Mouse (Mus musculus): ENCODE measurements around the gene Nrd1. TPM values are rescaled to one million over a fixed set of nuclear protein-coding genes. Genes with fewer than 3 reads are reported as not detected.

Nrd1 gene
- polyA plus RNA-seq, 1 experiment: 57.3 TPM

GRCm38 (mm10) chr4:109079676-109080075 lies 79.2 kb downstream of the Nrd1 start:
- peak; percentile 23 for DNase-seq
- no peak overlapping the region for H3K4me3 ChIP-seq (ENCODE audit: control insufficient read depth, insufficient read depth, low read length)
- H3K27ac ChIP-seq (ENCODE audit: control insufficient read depth, insufficient read depth, low read length): no peak overlapping the region
- H3K27me3 ChIP-seq (ENCODE audit: control insufficient read depth, insufficient read depth, low read length): no peaks in the 10 kb centered on the region
- 57% methylated on average over 3 of the region's 3 CpGs for WGBS
- H3K4me1 ChIP-seq (replicated peaks; ENCODE audit: control insufficient read depth, insufficient read depth, low read length): no peaks in the 10 kb centered on the region
- peaks cover 24% of the 10 kb centered on the region; the same call in 1 of the 2 replicates for H3K36me3 ChIP-seq (ENCODE audit: control insufficient read depth, insufficient read depth, low read length)
- TF ChIP-seq CTCF (IDR thresholded peaks at IDR 0.05; ENCODE audit: borderline replicate concordance, control insufficient read depth, extremely low read depth, insufficient read depth, low read length, poor library complexity) (no peak), POLR2A (IDR thresholded peaks at IDR 0.05; ENCODE audit: control insufficient read depth, extremely low read depth, insufficient read depth, low read length, poor library complexity) (no peak)

- no peak for DNase-seq
- TF ChIP-seq CTCF (IDR thresholded peaks at IDR 0.05; ENCODE audit: borderline replicate concordance, control insufficient read depth, extremely low read depth, insufficient read depth, low read length, poor library complexity): no peak
- TF ChIP-seq POLR2A (IDR thresholded peaks at IDR 0.05; ENCODE audit: control insufficient read depth, extremely low read depth, insufficient read depth, low read length, poor library complexity): no peak
- Histone ChIP-seq H3K27me3 (ENCODE audit: control insufficient read depth, insufficient read depth, low read length) (no peaks in the 10 kb centered on the region), H3K4me1 (replicated peaks; ENCODE audit: control insufficient read depth, insufficient read depth, low read length) (no peaks in the 10 kb centered on the region), H3K36me3 (ENCODE audit: control insufficient read depth, insufficient read depth, low read length) (peaks cover 24% of the 10 kb centered on the region; the same call in 1 of the 2 replicates), H3K4me3 (ENCODE audit: control insufficient read depth, insufficient read depth, low read length) (no peak overlapping the region), H3K27ac (ENCODE audit: control insufficient read depth, insufficient read depth, low read length) (no peak overlapping the region)
- WGBS: 91% methylated on average over 5 of the region's 5 CpGs
Observed at GRCm38 (mm10) chr4:109080118-109080517, 79.7 kb downstream of the Nrd1 start.

GRCm38 (mm10) chr4:109089171-109089570 lies 88.7 kb downstream of the Nrd1 start:
- H3K27me3 ChIP-seq (ENCODE audit: control insufficient read depth, insufficient read depth, low read length): no peaks in the 10 kb centered on the region
- no peak overlapping the region for H3K27ac ChIP-seq (ENCODE audit: control insufficient read depth, insufficient read depth, low read length)
- TF ChIP-seq CTCF (IDR thresholded peaks at IDR 0.05; ENCODE audit: borderline replicate concordance, control insufficient read depth, extremely low read depth, insufficient read depth, low read length, poor library complexity) (no peak), POLR2A (IDR thresholded peaks at IDR 0.05; ENCODE audit: control insufficient read depth, extremely low read depth, insufficient read depth, low read length, poor library complexity) (no peak)
- peaks cover 8% of the 10 kb centered on the region for H3K36me3 ChIP-seq (ENCODE audit: control insufficient read depth, insufficient read depth, low read length)
- no peak overlapping the region for H3K4me3 ChIP-seq (ENCODE audit: control insufficient read depth, insufficient read depth, low read length)
- DNase-seq: no peak
- H3K4me1 ChIP-seq (replicated peaks; ENCODE audit: control insufficient read depth, insufficient read depth, low read length): no peaks in the 10 kb centered on the region
- 94% methylated on average over 5 of the region's 5 CpGs for WGBS

- Histone ChIP-seq H3K27me3 (ENCODE audit: control insufficient read depth, insufficient read depth, low read length) (no peaks in the 10 kb centered on the region), H3K27ac (ENCODE audit: control insufficient read depth, insufficient read depth, low read length) (no peak overlapping the region; the same call in 1 of the 2 replicates), H3K36me3 (ENCODE audit: control insufficient read depth, insufficient read depth, low read length) (peaks cover 8% of the 10 kb centered on the region), H3K4me3 (ENCODE audit: control insufficient read depth, insufficient read depth, low read length) (no peak overlapping the region), H3K4me1 (replicated peaks; ENCODE audit: control insufficient read depth, insufficient read depth, low read length) (no peaks in the 10 kb centered on the region)
- DNase-seq: no peak
- TF ChIP-seq CTCF (IDR thresholded peaks at IDR 0.05; ENCODE audit: borderline replicate concordance, control insufficient read depth, extremely low read depth, insufficient read depth, low read length, poor library complexity) (no peak), POLR2A (IDR thresholded peaks at IDR 0.05; ENCODE audit: control insufficient read depth, extremely low read depth, insufficient read depth, low read length, poor library complexity) (no peak)
- WGBS: 93% methylated on average over 6 of the region's 6 CpGs
Observed at GRCm38 (mm10) chr4:109089999-109090398, 89.5 kb downstream of the Nrd1 start.

- no peak for TF ChIP-seq CTCF (IDR thresholded peaks at IDR 0.05; ENCODE audit: borderline replicate concordance, control insufficient read depth, extremely low read depth, insufficient read depth, low read length, poor library complexity)
- no peak for TF ChIP-seq POLR2A (IDR thresholded peaks at IDR 0.05; ENCODE audit: control insufficient read depth, extremely low read depth, insufficient read depth, low read length, poor library complexity)
- Histone ChIP-seq H3K4me3 (ENCODE audit: control insufficient read depth, insufficient read depth, low read length) (no peak overlapping the region), H3K27ac (ENCODE audit: control insufficient read depth, insufficient read depth, low read length) (no peak overlapping the region), H3K36me3 (ENCODE audit: control insufficient read depth, insufficient read depth, low read length) (no peaks in the 10 kb centered on the region), H3K27me3 (ENCODE audit: control insufficient read depth, insufficient read depth, low read length) (no peaks in the 10 kb centered on the region), H3K4me1 (replicated peaks; ENCODE audit: control insufficient read depth, insufficient read depth, low read length) (no peaks in the 10 kb centered on the region)
- WGBS: 92% methylated on average over 8 of the region's 8 CpGs
- DNase-seq: no peak
Observed at GRCm38 (mm10) chr4:109091241-109091777, 90.9 kb downstream of the Nrd1 start.

GRCm38 (mm10) chr4:109092344-109092743 lies 91.9 kb downstream of the Nrd1 start:
- Histone ChIP-seq H3K36me3 (ENCODE audit: control insufficient read depth, insufficient read depth, low read length) (no peaks in the 10 kb centered on the region; the same call in 1 of the 2 replicates), H3K4me1 (replicated peaks; ENCODE audit: control insufficient read depth, insufficient read depth, low read length) (no peaks in the 10 kb centered on the region), H3K27me3 (ENCODE audit: control insufficient read depth, insufficient read depth, low read length) (no peaks in the 10 kb centered on the region), H3K4me3 (ENCODE audit: control insufficient read depth, insufficient read depth, low read length) (no peak overlapping the region), H3K27ac (ENCODE audit: control insufficient read depth, insufficient read depth, low read length) (no peak overlapping the region)
- TF ChIP-seq CTCF (IDR thresholded peaks at IDR 0.05; ENCODE audit: borderline replicate concordance, control insufficient read depth, extremely low read depth, insufficient read depth, low read length, poor library complexity) (no peak), POLR2A (IDR thresholded peaks at IDR 0.05; ENCODE audit: control insufficient read depth, extremely low read depth, insufficient read depth, low read length, poor library complexity) (no peak)
- no peak for DNase-seq
- WGBS: 95% methylated on average over 5 of the region's 5 CpGs

GRCm38 (mm10) chr4:109094269-109094668 lies 93.8 kb downstream of the Nrd1 start:
- Histone ChIP-seq H3K36me3 (ENCODE audit: control insufficient read depth, insufficient read depth, low read length) (no peaks in the 10 kb centered on the region; the same call in 1 of the 2 replicates), H3K4me3 (ENCODE audit: control insufficient read depth, insufficient read depth, low read length) (no peak overlapping the region), H3K27me3 (ENCODE audit: control insufficient read depth, insufficient read depth, low read length) (no peaks in the 10 kb centered on the region), H3K4me1 (replicated peaks; ENCODE audit: control insufficient read depth, insufficient read depth, low read length) (no peaks in the 10 kb centered on the region), H3K27ac (ENCODE audit: control insufficient read depth, insufficient read depth, low read length) (no peak overlapping the region)
- WGBS: 84% methylated on average over 2 of the region's 2 CpGs
- no peak for DNase-seq
- no peak for TF ChIP-seq CTCF (IDR thresholded peaks at IDR 0.05; ENCODE audit: borderline replicate concordance, control insufficient read depth, extremely low read depth, insufficient read depth, low read length, poor library complexity)
- no peak for TF ChIP-seq POLR2A (IDR thresholded peaks at IDR 0.05; ENCODE audit: control insufficient read depth, extremely low read depth, insufficient read depth, low read length, poor library complexity)

Data from thymus, adult 2 months (tissue).